26 mouse cellular contexts compared by ENCODE assay signal in genomic region chr12:71714606-71715005, GRCm38 (mm10).
DNase-seq lines count a peak whose midpoint lies in the region; ATAC-seq and TF ChIP-seq lines count a peak whose summit lies in the region.
"Had no signal": no experiment of that assay in that cellular context is flagged by ENCODE, and none has a peak within 500 bp of the region (broad histone marks: within the 10 kb centered on the region; RNA-seq: fewer than 3 reads in every experiment).

No protein-coding gene starts in this region.

- no peaks in the 10 kb centered on the region for H3K4me1 ChIP-seq in forebrain, embryonic 12.5 days
- H3K4me1 ChIP-seq: hindbrain, embryonic 10.5 days; hindbrain, embryonic 15.5 days; kidney, embryonic 15.5 days; liver, embryonic 15.5 days had no signal

- ATAC-seq in forebrain, embryonic 12.5 days (ENCODE audit: low FRiP score) = no peak
- ATAC-seq: CD4-positive, CD25-positive, alpha-beta regulatory T cell, adult 4 months; forebrain, embryonic 14.5 days; inflammation-experienced regulatory T-cells, adult 6 months had no signal

- no peak for TF ChIP-seq CTCF in left cerebral cortex, adult 2 months (IDR thresholded peaks at IDR 0.05)

- intact Hi-C loops in left cerebral cortex, adult 2 months (cut with DNase I) = loop anchor here (2.0 kb wide), 1 partner anchor 34 kb away; no protein-coding TSS in a partner anchor

- WGBS in forebrain, embryonic 12.5 days = 74% methylated on average over 7 of the region's 7 CpGs

- peak overlapping the region; percentile 37; the same call in 1 of the 2 replicates for H3K27ac ChIP-seq in left cerebral cortex, adult 2 months
- no peak overlapping the region for H3K27ac ChIP-seq in forebrain, embryonic 12.5 days
- H3K27ac ChIP-seq: hindbrain, embryonic 10.5 days; hindbrain, embryonic 15.5 days; limb, embryonic 12.5 days; liver, embryonic 15.5 days had no signal

- no peak overlapping the region for H3K4me2 ChIP-seq in forebrain, embryonic 12.5 days
- H3K4me2 ChIP-seq: hindbrain, embryonic 15.5 days; kidney, embryonic 15.5 days; limb, embryonic 12.5 days; liver, embryonic 15.5 days; lung, embryonic 14.5 days had no signal

- no peaks in the 10 kb centered on the region for H3K27me3 ChIP-seq in forebrain, embryonic 12.5 days
- H3K27me3 ChIP-seq: hindbrain, embryonic 15.5 days; kidney, embryonic 15.5 days; limb, embryonic 12.5 days; liver, embryonic 15.5 days had no signal

- H3K9ac ChIP-seq in forebrain, embryonic 12.5 days = no peak overlapping the region
- H3K9ac ChIP-seq: hindbrain, embryonic 15.5 days; kidney, embryonic 15.5 days; limb, embryonic 12.5 days; liver, embryonic 15.5 days; lung, embryonic 14.5 days had no signal

- no peak overlapping the region for H3K4me3 ChIP-seq in left cerebral cortex, adult 2 months
- H3K4me3 ChIP-seq in forebrain, embryonic 12.5 days (replicated peaks) = no peak overlapping the region
- H3K4me3 ChIP-seq: hindbrain, embryonic 10.5 days; hindbrain, embryonic 15.5 days; kidney, embryonic 15.5 days; limb, embryonic 12.5 days; liver, embryonic 15.5 days had no signal

- DNase-seq in layer of hippocampus, adult 11-12 months (ENCODE audit: low spot score) = peak; percentile 9
- no peak for DNase-seq in layer of hippocampus, adult 9-10 months (ENCODE audit: low spot score)
- peak; percentile 50 to 54 for DNase-seq in right cerebral cortex, adult 2 months (ENCODE audit: low spot score in 2 of 2)
- no peak for DNase-seq in right cerebral cortex, postnatal 14 days
- peak in 1 of 2 experiments; percentile 19 for DNase-seq in left cerebral cortex, adult 2 months (ENCODE audit: extremely low spot score in 1 of 2, low spot score in 2 of 2)
- DNase-seq in thymus, postnatal 0 days (ENCODE audit: low spot score) = no peak
- DNase-seq: adrenal gland, postnatal 36 days; cerebellum, adult 8-10 months; cerebellum, postnatal 25 days; gastrocnemius, postnatal 14 days; heart, postnatal 14 days; kidney, adult 11 months; kidney, postnatal 36 days; lung, embryonic 14.5 days; lung, postnatal 14 days; midbrain, embryonic 14.5 days; thymus, postnatal 14 days had no signal

- H3K9me3 ChIP-seq in forebrain, embryonic 12.5 days = no peaks in the 10 kb centered on the region
- H3K9me3 ChIP-seq: hindbrain, embryonic 10.5 days; hindbrain, embryonic 15.5 days; kidney, embryonic 15.5 days; limb, embryonic 12.5 days; liver, embryonic 15.5 days had no signal

- H3K36me3 ChIP-seq in forebrain, embryonic 12.5 days (replicated peaks) = no peaks in the 10 kb centered on the region
- H3K36me3 ChIP-seq: hindbrain, embryonic 10.5 days; hindbrain, embryonic 15.5 days; kidney, embryonic 15.5 days; limb, embryonic 12.5 days; liver, embryonic 15.5 days had no signal

Comparison
In these comparisons a context has a peak if more than half of its experiments do, and no peak if none do; other contexts are left out.
1. DNase-seq: peak in layer of hippocampus, adult 11-12 months (single experiment) and right cerebral cortex, adult 2 months (2 of 2); none in layer of hippocampus, adult 9-10 months (single experiment), right cerebral cortex, postnatal 14 days (single experiment) and thymus, postnatal 0 days (single experiment).